Mouse (Mus musculus) adrenal gland (tissue): ENCODE results near the gene Elovl7.

Source experiments
- intact Hi-C: fragments of 180-260 bp; cut with DNase I; formaldehyde crosslinking; loops from one replicate; pipeline ENCODE4 v1.15.1; 2025

The Elovl7 gene

DNA sequence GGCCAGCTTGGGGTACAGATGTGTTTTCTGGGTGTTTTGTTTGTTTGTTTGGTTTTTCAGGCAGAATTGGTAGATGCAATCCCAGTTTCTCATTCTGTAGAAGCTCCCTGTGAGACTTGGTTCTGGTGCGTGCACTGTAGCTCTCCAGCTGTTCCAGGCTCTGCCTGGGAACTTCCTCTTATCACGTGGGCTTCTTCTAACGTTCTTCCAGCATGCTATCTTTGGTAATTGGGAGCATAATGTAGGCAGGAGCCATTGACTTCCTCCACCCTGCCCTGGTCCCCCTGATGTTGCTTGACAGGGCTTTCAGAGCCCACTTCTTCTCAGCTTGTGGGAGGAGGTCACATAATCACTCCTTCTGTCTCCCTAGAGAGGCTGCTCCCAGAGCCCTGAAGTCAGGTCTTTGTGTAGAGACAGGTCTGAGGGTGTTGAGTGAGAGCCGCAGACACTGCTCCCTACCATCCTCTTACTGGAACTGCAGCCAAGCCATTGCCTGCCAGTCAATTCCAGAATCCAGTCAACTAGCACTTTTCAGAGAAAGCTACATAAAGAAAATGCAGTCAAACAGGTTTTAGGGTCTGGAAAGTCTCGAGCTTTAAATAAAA is 86.2 kb downstream of the Elovl7 start:
- intact Hi-C loops = no loop called here

DNA sequence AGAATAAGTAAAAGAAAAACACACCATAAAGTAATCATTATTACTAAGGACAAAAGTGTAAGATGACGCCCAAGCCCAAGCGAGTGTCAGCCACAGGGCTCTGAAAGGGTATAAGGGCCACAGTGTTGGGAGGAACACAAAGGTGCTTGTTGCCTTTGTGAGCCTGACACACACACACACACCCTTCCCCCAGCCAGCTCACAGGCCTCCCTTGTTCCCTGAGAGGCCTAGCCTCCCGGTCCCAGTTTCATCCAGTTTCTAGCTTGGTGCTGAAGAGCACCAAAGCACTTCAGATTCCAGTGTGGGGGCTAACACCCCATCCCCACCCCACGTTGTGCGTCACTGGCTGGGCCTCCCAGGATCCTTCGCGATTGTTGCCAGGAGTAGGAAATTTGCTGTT is 87.2 kb downstream of the Elovl7 start:
- intact Hi-C loops = no loop called here

DNA sequence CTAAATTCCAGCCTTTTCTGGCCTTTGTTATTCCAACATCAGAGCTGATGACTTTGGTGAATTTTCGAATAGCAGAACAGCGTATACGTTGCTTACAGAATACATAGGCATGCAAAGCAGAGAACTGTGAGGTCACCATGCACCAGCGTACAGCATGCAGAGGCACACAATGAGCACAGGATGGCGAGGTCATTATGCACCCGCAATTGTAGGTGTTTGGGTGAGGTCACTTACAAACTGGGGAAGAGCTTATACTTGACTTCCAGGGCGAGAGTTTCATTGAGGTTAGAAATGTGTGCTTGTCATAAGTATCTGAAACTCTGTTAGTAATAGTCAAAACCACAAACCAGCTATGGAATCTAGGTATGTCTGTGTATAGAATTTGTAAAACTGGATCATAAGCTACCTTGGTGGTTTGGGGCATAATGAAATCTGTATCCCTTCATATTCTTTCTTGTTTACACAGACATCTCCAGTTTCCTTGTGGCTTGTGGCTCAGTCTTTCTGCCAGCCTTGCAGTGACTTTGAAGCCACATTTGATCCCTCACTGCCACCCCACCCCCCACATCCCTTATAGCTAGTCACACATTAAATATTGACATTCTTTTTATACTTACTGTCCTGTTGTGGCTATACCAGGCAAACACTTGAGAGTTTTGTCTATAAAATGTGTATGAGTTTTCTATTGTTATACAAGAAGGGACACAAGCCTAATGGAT is 88.9 kb downstream of the Elovl7 start:
- intact Hi-C loops = no loop called here

DNA sequence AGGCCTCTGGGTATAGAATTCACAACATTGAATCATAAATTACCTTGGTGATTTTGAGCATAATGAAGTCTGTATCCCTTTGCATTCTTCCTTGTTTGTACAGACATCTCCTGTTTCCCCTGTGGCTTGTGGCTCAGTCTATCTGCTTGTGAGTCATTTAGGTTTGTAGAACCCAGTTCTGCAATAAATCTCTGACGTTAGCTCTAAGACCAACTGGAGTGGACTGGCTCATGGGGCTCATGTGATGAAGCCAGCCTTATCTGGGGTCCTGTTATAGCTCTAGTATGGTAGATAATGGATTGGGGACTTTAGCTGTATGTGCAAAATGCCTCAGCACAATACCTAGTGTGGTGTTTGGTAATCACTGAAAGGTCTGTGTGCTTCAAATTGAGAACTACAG is 89.6 kb downstream of the Elovl7 start:
- intact Hi-C loops = no loop called here

DNA sequence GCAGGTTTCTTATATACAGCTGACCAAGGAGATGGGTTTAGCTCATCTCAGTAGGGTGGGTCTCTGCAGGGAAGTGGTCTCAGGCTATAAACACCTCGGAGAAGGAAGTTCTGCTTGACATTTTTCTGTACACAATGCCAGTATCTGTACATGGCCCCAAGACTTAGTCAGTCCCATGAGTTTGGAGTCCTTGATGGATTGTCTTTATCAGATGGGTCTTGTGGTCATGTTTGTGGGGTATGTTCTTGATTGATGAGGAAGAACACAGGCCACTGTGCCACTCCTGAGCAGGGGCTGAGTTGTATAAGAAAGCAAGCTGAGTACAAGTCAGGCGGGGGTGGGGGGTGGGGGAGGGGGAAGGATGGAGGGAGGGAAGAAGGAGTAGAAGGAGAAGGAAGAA is 90.5 kb downstream of the Elovl7 start:
- intact Hi-C loops = no loop called here

DNA sequence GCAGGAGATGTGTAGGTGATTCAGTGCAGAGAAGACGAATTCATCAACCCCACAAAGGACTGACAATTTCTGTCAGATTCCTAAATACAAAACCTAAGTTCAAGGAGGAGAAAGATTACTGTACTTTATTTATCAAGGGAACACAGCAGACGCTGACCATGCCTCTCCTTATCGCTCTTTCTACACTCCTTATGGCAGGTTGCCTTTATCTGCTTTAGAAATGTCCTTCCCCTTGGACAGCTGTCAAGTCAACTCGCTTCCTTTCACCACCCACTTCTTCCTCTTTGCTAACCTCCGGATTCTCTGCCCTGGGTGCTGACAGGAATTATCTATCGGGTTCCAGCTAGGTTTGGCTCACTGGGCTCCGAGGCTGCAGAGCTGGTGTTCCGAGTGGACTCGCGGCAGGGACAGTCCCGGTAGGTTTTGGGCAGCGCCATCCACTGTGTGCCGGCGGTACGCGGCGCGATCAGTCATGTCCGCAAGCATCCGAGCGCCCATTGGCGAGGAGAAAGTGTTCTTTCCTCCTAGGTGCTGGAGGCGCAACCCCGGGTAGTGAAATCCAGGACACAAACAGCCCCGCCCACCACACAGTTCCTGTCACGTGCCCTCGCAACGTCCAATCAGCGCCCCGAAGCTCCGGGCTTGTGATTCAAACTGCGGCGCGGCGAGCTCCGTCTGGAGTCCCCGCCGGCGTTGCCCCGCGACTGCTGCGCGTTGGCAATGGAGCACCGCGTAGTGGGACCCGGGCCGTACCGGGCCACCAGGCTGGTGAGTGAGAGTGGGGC is 101.7 kb downstream of the Elovl7 start, which contains the start of gene Depdc1b:
TSS of gene Depdc1b (plus strand) at position 631 of the 785 bp plus-strand sequence.
- intact Hi-C loops = loop anchor here (5.0 kb wide), 1 partner anchor 104 kb away; the partner anchor contains the start of gene Elovl7

DNA sequence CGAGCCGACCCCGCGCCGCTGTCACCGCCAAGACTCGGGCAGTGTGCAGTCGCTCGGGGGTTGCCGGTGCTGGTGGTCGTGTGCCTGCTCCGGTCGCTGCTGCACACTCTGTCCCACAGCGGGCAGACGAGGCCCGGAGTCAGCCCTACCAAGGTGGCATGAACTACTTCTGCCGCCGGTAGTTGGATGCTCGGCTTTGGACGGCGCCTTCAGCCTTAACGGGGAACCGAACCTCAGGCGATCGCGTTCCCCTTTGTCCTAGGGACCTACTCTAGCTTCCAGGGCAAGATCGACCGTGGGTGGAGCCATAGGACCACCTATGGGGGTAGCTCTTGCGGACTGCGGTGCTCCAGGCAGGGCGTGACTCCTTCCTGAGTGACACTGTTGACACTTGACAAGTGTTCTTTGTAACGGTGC is 102.3 kb downstream of the Elovl7 start:
- intact Hi-C loops = loop anchor here (5.0 kb wide), 1 partner anchor 104 kb away; the partner anchor contains the start of gene Elovl7

DNA sequence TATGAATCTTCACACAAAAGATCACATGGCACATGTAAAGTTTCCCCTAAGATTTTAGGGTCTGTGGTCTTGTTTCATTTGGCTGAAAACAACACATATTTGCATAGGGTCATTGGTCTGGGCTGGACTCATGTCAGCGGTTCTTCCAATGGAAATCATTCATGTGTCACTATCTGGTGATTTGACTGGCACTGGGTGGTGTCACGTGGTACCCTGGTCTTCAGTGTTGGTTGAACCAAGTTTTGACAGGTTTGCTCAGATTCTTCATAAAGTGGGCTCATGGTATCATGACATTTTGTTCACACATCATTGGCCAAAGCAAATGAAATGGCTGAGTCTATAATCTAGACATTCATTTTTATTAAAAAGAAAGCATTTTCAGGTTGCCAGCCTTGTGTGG is 103.2 kb downstream of the Elovl7 start:
- intact Hi-C loops = loop anchor here (5.0 kb wide), 1 partner anchor 105 kb away; the partner anchor contains the start of gene Elovl7

DNA sequence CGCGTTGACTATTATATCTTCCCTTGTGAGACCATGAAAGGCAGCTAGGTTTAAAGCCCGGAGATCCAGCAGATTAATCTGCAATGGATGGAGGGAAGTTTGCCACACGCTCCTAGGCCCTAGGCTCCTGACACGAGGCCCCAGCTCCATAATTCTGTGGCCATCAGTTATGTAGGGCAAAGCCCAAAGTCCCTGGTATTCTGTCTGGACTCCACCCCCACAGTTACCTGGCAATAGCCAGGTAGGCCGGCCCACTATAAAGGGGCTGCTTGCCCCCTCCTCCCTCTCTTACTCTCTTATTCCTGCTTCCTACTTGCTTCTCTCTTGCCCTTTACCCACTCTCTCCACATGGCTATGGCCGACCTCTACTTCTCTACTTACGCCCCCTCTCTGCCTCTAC is 104.8 kb downstream of the Elovl7 start:
- intact Hi-C loops = loop anchor here (5.0 kb wide), 1 partner anchor 107 kb away; the partner anchor contains the start of gene Elovl7

DNA sequence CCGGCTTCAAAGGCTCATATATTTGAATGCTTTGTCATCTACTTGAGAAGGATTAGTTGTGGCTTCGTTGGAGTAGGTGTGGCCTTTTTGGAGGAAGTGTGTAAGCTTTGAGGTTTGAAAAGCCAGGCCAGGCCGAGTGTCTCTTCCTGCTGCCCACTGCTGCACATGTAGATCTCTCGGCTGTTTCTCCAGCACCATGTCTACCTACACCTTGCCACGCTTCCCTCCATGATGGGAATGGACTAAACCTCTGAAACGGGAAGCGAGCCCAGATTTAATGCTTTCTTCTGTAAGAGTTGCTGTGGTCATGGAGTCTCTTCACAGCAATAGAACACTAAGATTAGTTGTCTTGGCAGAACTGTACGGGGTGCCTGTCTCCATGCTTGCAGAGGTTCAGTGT is 106.0 kb downstream of the Elovl7 start:
- intact Hi-C loops = no loop called here

DNA sequence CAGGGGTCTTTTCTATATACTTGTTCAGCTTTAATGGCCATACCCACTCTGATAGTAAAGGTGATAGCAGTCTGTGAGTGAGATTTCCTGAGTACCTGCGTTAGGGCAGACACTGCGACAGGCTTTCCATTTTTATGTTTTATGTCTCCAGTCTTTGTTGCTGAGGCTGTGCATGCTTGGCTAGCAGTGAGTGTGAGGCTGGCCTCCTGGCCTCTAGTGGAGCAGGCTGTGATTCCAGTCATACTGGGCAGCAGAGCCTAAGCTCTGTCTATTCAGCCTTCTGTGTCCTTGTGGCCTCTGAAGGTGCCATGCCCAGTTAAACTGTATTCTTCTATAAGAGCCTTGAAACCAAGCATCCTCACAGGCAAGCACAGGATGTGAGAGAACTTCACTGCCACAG is 108.3 kb downstream of the Elovl7 start:
- intact Hi-C loops = no loop called here

DNA sequence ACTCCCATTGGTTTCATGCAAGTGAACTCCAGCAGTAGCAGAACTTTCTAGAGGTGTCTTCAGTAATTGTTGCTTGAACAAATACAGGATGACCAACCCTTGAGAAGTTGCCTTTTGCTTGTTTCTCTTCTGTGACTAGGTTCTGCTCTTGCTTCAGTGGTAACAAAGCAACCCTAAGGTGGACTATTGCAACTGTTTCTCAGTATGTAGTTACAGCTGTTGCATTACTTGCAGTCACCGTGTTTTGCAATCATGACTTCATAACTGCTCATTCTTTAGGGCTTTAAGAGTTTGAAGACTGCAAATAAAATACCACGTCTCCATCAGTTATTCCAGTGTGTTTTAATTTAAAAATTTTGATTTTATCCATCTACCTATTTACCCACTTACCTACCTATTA is 109.1 kb downstream of the Elovl7 start:
- intact Hi-C loops = no loop called here

DNA sequence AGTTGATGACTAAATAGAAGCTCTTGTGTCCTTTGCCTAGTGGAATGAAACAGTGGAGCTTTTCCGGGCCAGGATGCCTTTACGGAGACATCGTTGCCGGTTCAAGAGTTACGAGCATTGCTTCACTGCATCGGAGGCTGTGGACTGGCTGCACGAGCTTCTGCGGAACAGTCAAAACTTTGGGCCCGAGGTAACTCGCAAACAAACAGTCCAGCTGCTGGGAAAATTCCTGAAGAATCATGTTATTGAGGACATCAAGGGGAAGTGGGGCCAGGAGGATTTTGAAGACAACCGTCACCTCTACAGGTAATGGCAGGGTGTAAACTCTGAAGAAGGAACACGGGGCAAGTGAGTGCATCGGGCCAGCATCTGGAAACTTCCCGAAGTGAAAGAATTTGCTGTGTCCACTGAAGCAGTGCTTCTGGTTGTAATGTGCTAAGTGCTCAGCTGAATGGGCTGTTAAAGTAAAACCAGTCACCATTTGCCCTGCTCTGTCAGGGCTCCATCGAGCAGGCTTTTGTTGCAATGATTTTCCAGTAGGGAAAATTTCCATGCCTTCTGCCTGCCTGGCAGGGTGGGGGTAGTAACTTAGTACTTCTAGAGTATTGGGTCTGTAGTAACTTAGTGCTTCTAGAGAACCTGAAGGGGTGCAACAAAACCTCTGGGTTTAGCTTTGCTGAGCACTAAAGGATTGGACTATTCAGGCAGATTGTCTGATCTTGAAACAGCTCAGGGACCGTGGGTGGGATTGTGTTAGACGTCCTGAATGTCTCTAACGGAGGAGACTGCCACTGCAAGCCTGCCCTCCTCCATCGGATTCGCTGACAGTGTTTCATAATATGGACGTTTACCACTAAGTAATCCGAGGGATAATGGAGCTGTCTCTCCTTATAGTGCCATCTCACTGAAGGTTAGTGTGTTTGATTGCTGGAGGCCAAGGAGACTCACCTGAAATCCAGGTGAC is 109.9 kb downstream of the Elovl7 start:
- intact Hi-C loops = no loop called here

DNA sequence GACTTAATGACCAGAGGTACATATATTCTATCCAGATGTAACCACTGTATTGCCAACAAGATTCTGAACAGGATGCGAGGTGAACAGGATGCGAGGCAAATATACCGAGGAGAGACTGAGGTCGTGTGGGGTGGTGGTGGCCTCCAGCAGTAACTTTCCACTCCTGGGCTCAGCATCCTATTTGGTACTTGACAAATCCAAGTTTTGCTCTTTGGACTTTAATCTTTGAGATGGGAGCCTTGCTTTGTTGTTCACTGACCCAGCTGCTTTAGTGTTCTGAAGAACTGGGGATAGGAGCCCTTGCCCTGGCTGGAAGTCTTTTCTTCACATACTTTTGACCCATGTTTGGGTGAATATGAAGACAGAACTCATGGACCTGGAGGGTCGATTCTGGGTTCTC is 111.7 kb downstream of the Elovl7 start:
- intact Hi-C loops = no loop called here

DNA sequence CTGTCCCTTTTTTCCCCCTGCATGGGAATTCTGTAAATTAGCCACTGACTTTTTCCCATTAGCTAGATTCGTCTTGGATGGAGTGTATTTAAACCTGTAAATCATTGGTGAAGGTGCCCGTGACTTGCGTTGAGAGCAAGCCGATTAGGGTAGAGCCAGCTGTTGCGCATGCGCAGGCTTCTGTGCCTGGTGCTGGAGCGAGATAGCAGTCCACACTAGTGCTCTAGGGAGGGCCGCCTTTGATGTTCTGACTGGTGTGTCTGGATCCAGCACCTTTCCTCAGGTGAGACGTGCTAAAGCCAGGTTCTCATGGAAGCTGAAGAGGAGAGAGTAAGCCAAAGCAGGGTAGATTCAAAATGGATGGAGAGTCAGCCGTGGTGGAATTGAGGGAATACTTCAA is 112.1 kb downstream of the Elovl7 start:
- intact Hi-C loops = no loop called here

DNA sequence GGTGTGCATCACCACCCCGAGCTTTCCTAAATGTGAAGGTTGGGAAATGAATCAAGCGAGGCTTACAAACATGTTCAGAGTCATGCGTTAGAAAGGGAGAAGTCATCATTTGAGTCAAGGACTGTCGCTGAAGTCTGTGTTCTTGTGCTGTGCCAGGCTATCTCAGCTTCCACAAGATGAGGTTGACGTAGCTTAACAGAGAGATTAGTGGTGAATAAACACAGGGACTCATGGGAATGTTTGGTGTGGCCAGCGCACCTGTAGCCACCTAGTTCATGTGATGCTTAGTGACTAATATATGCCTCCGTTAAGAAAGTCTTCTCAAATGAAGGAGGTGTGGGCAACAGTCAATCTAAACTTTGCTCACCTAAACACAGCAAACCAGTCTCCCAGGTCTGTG is 112.8 kb downstream of the Elovl7 start:
- intact Hi-C loops = no loop called here

DNA sequence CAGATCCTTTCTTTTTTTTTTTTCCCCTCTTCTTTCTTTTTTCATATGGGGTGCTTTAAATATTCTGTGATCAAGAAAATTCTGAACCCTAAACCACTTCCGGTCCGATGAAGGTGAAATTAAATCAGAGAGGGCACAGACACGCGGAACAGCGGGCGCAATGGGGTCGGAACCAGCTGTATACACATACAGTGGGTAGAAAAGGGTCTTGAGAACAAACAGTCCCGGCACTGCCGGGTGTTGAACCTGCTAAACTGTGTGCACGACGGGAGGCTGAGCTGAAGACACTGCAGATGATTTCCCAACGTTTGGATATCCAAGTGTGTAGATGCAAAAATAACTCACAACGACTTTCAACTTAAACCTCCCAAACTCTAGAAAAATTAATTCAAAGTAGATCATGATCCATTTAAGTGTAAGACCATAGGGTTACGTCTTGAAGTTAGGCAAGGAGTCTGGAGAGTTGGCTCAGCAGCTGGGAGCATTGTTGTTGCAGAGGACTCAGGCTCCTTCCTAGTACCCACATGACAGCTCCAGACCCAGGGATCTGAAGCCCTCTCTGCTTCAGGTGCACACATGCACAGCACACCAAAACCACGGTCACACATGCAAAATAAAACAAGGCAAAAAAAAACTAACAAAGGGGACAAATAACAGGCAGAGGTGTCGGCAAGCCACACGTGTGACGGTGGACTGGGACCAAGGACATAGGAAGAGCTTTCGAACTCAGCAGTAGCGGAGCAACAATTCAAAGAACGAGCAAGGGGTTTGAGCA is 114.4 kb downstream of the Elovl7 start:
- intact Hi-C loops = loop anchor here (2.0 kb wide), 1 partner anchor 138 kb away; no protein-coding TSS in a partner anchor

DNA sequence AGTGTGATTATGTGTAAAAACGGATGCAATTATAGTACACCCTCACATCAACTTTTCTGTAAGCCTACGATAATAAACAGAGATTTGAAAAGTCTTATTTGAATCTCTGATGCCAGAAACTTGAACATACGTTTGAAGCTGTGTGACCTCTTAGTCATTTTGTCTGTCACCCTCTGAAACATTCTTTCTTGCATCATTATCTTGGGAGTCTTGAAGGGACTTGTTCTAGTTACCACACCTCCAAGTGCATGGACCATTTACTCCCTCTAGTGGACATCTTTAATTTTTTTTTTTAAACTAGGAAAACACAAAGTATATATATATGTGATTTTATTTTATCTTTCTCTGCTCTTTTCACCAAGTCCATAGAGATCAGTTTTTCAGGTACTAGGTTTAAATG is 115.5 kb downstream of the Elovl7 start:
- intact Hi-C loops = loop anchor here (2.0 kb wide), 1 partner anchor 139 kb away; no protein-coding TSS in a partner anchor
